8 mouse cellular contexts compared by ENCODE assay signal in the genomic region with DNA sequence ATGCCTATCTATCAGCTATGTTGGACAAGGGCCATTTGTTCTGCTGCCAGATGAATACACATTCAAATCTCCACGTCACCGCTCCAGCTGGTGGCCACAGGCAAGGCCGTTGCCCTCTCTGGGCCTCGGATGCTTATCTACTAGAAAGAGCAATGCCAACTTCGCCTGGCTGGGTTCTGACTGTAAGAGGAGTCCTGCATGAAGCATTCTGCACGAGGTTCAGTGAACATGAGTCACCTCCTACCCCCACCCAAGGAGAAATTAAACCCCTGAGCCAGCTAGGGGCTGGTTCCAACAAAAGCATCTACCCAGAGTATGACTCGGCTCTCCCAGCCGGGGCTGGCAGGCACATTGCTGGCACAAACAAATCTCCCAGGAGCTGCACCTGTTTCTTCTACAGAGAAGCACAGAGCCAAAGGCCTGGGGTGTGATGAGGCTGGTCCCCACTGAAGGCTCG. TPM values are rescaled to one million over a fixed set of nuclear protein-coding genes. Genes with fewer than 3 reads are reported as not detected.
DNase-seq lines count a peak whose midpoint lies in the region; TF ChIP-seq lines count a peak whose summit lies in the region.
"Had no signal": no experiment of that assay in that cellular context is flagged by ENCODE, and none has a peak within 500 bp of the region (broad histone marks: within the 10 kb centered on the region; RNA-seq: fewer than 3 reads in every experiment).

No protein-coding gene starts in this region.

- 0 out of 2 replicates have a peak, but pooled peaks cover 1% of the 10 kb centered on the region for H3K4me1 ChIP-seq in cortical plate, adult 2 months (ENCODE audit: control insufficient read depth, insufficient read depth, low read length)

- no peak for TF ChIP-seq POLR2A in cortical plate, adult 2 months (IDR thresholded peaks at IDR 0.05; ENCODE audit: extremely low read depth, insufficient read depth, low read length)

- H3K27ac ChIP-seq in cortical plate, adult 2 months (ENCODE audit: insufficient read depth, low read length), result peak overlapping the region; percentile 58
- H3K27ac ChIP-seq: heart, adult 2 months had no signal

- no peak for TF ChIP-seq CTCF in cortical plate, adult 2 months (IDR thresholded peaks at IDR 0.05; ENCODE audit: extremely low read depth, insufficient read depth, low read length)

- DNase-seq in lung, postnatal 36 days, result peak; percentile 50
- no peak for DNase-seq in lung, postnatal 4 days
- peak; percentile 82 for DNase-seq in adrenal gland, postnatal 10 days
- peak; percentile 42 to 50 for DNase-seq in kidney, postnatal 4 days
- DNase-seq in right cerebral cortex, postnatal 25 days, result peak; percentile 74
- DNase-seq in spleen, adult 18-20 months, result no peak

- no peak overlapping the region for H3K4me3 ChIP-seq in cortical plate, adult 2 months (ENCODE audit: insufficient read depth, low read length)
- H3K4me3 ChIP-seq: heart, adult 2 months had no signal

RNA-seq across cellular contexts. Expression of gene Tspan15, which starts 38.3 kb away (rescaled TPM):
- total RNA-seq in adrenal gland, postnatal 10 days (2021), result 10 to 100 TPM; 16.4 to 23.6 TPM
- 26.6 and 26.9 TPM in 2 replicates for polyA plus RNA-seq in cortical plate, adult 2 months (2012; rRNA removed)

RNA-seq across cellular contexts. Expression of gene Fam241b, which starts 49.0 kb away (rescaled TPM):
- total RNA-seq in adrenal gland, postnatal 10 days (2021), result 1 to 10 TPM; 1.2 to 4.2 TPM
- 50.3 and 56.6 TPM in 2 replicates for polyA plus RNA-seq in cortical plate, adult 2 months (2012; rRNA removed)

RNA-seq across cellular contexts. Expression of gene Tacr2, which starts 59.5 kb away (rescaled TPM):
- total RNA-seq in adrenal gland, postnatal 10 days (2021), result 1 to 10 TPM; 9.0 to 9.5 TPM
- 0.31 and 0.42 TPM in 2 replicates for polyA plus RNA-seq in cortical plate, adult 2 months (2012; rRNA removed)
- total RNA-seq: heart, adult 2 months had no signal
- polyA plus RNA-seq: heart, adult 2 months had no signal

RNA-seq across cellular contexts. Expression of gene Neurog3, which starts 59.8 kb away (rescaled TPM):
- not detected for total RNA-seq in adrenal gland, postnatal 10 days (2021)
- polyA plus RNA-seq in cortical plate, adult 2 months (2012; rRNA removed), result 0.06 and 0.17 TPM in 2 replicates
- total RNA-seq: heart, adult 2 months had no signal
- polyA plus RNA-seq: heart, adult 2 months had no signal

Comparison
In these comparisons a context has a peak if more than half of its experiments do, and no peak if none do; other contexts are left out.
1. DNase-seq: peak in lung, postnatal 36 days (single experiment), adrenal gland, postnatal 10 days (single experiment), kidney, postnatal 4 days (2 of 2) and right cerebral cortex, postnatal 25 days (single experiment); none in lung, postnatal 4 days (0 of 2) and spleen, adult 18-20 months (0 of 2).